Mouse (Mus musculus) heart, embryonic 13.5 days (tissue): ENCODE data around the gene Miga2. TPM values are rescaled to one million over a fixed set of nuclear protein-coding genes. Genes with fewer than 3 reads are reported as not detected.

ENCODE experiments used
- ATAC-seq: fragments of 200-750 bp; cut with Nextera tagmentation; 2 replicates; pipeline ENCODE4 v1.8.0; 2017; ENCODE audit warnings: moderate TSS enrichment; ENCODE audit not compliant: insufficient number of reproducible peaks, low FRiP score, low TSS enrichment; ENCODE audit errors: extremely low read depth
- H3K27ac ChIP-seq: fragments of 300-500 bp; sonication (generic); replicated peaks from 2 replicates; pipeline ENCODE4 v1.5.1; 2015; ENCODE audit warnings: moderate library complexity, mild to moderate bottlenecking, inconsistent platforms
- H3K27me3 ChIP-seq: fragments of 300-500 bp; sonication (generic); replicated peaks from 2 replicates; pipeline ENCODE4 v1.6.1; 2015; ENCODE audit warnings: mild to moderate bottlenecking, inconsistent platforms
- H3K36me3 ChIP-seq: fragments of 300-500 bp; sonication (generic); 2 replicates; pipeline ENCODE4 v1.6.1; 2015; ENCODE audit warnings: mild to moderate bottlenecking, inconsistent platforms
- H3K4me1 ChIP-seq: fragments of 300-500 bp; sonication (generic); 2 replicates; pipeline ENCODE4 v1.6.1; 2015; ENCODE audit warnings: inconsistent platforms
- H3K4me2 ChIP-seq: fragments of 300-500 bp; sonication (generic); 2 replicates; pipeline ENCODE4 v1.6.1; 2015; ENCODE audit warnings: inconsistent platforms, mild to moderate bottlenecking, moderate library complexity
- H3K4me3 ChIP-seq: fragments of 300-500 bp; sonication (generic); 2 replicates; pipeline ENCODE4 v1.5.1; 2015; ENCODE audit warnings: moderate library complexity, mild to moderate bottlenecking, inconsistent platforms
- H3K9ac ChIP-seq: fragments of 300-500 bp; sonication (generic); 2 replicates; pipeline ENCODE4 v1.6.1; 2015; ENCODE audit warnings: inconsistent platforms, mild to moderate bottlenecking, moderate library complexity
- H3K9me3 ChIP-seq: fragments of 300-500 bp; sonication (generic); 2 replicates; pipeline ENCODE4 v1.6.1; 2016; ENCODE audit warnings: inconsistent platforms
- WGBS: fragments of 180-500 bp; shearing (Covaris S2); methylation state at CpG from one replicate; pipeline ENCODE4 v1.1.7; 2015; ENCODE audit warnings: mixed read lengths; 5-methylcytosine and 5-hydroxymethylcytosine counted together
- polyA plus RNA-seq: library from polyadenylated mRNA; unstranded; fragments of >200 nt; fragmentation: Nextera tagmentation; extraction: Ambion mirVana; gene quantifications from 2 replicates; pipeline ENCODE4 v1.2.1, GENCODE M21; 2015

Gene Miga2
- polyA plus RNA-seq, 1 experiment from 2014 or later: 28.9 TPM

GRCm38 (mm10) chr2:30342061-30342460 lies 22.0 kb upstream of the Miga2 start:
- Histone ChIP-seq H3K4me1 (peaks cover 25% of the 10 kb centered on the region), H3K9ac (no peak overlapping the region), H3K4me2 (no peak overlapping the region), H3K27me3 (no peaks in the 10 kb centered on the region), H3K27ac (no peak overlapping the region), H3K9me3 (no peaks in the 10 kb centered on the region), H3K4me3 (no peak overlapping the region), H3K36me3 (peaks cover 98% of the 10 kb centered on the region)
- no peak for ATAC-seq
- WGBS: 92% methylated on average over 3 of the region's 3 CpGs

GRCm38 (mm10) chr2:30342544-30342943 lies 21.5 kb upstream of the Miga2 start:
- WGBS: 87% methylated on average over 7 of the region's 7 CpGs
- H3K9me3 ChIP-seq: no peaks in the 10 kb centered on the region
- H3K27me3 ChIP-seq: no peaks in the 10 kb centered on the region
- H3K4me2 ChIP-seq: no peak overlapping the region
- ATAC-seq: no peak
- peaks cover 25% of the 10 kb centered on the region for H3K4me1 ChIP-seq
- peaks cover 98% of the 10 kb centered on the region for H3K36me3 ChIP-seq
- H3K27ac ChIP-seq: no peak overlapping the region
- no peak overlapping the region for H3K4me3 ChIP-seq
- no peak overlapping the region for H3K9ac ChIP-seq

GRCm38 (mm10) chr2:30343601-30344137 lies 20.4 kb upstream of the Miga2 start:
- 0 out of 2 replicates have a peak overlapping the region, but pooled peaks have one; percentile 13 for H3K4me2 ChIP-seq
- no peak; the same call in 1 of the 2 replicates for ATAC-seq
- 54% methylated on average over 14 of the region's 14 CpGs for WGBS
- no peaks in the 10 kb centered on the region for H3K9me3 ChIP-seq
- H3K27ac ChIP-seq: peak overlapping the region; percentile 84
- peaks cover 25% of the 10 kb centered on the region for H3K4me1 ChIP-seq
- H3K36me3 ChIP-seq: peaks cover 99% of the 10 kb centered on the region
- no peak overlapping the region for H3K4me3 ChIP-seq
- peak overlapping the region; percentile 60 for H3K9ac ChIP-seq
- no peaks in the 10 kb centered on the region for H3K27me3 ChIP-seq

GRCm38 (mm10) chr2:30345971-30346676 lies 17.9 kb upstream of the Miga2 start:
- H3K4me3 ChIP-seq: no peak overlapping the region
- no peak overlapping the region for H3K9ac ChIP-seq
- no peaks in the 10 kb centered on the region for H3K9me3 ChIP-seq
- H3K4me2 ChIP-seq: no peak overlapping the region
- ATAC-seq: no peak
- peaks cover 99% of the 10 kb centered on the region for H3K36me3 ChIP-seq
- WGBS: 85% methylated on average over 7 of the region's 7 CpGs
- H3K27ac ChIP-seq: no peak overlapping the region
- peaks cover 25% of the 10 kb centered on the region for H3K4me1 ChIP-seq
- no peaks in the 10 kb centered on the region for H3K27me3 ChIP-seq

- no peaks in the 10 kb centered on the region for H3K27me3 ChIP-seq
- H3K9ac ChIP-seq: no peak overlapping the region
- no peaks in the 10 kb centered on the region for H3K9me3 ChIP-seq
- H3K4me1 ChIP-seq: peaks cover 9% of the 10 kb centered on the region
- 93% methylated on average over 6 of the region's 6 CpGs for WGBS
- H3K4me3 ChIP-seq: no peak overlapping the region
- H3K27ac ChIP-seq: no peak overlapping the region
- H3K36me3 ChIP-seq: peaks cover 93% of the 10 kb centered on the region
- no peak for ATAC-seq
- H3K4me2 ChIP-seq: no peak overlapping the region
These were observed 14.8 kb upstream of the Miga2 start for GRCm38 (mm10) chr2:30349196-30349595.

- Histone ChIP-seq H3K36me3 (peaks cover 84% of the 10 kb centered on the region), H3K4me1 (peaks cover 18% of the 10 kb centered on the region), H3K9ac (no peak overlapping the region), H3K4me2 (no peak overlapping the region), H3K4me3 (no peak overlapping the region), H3K27ac (no peak overlapping the region), H3K27me3 (no peaks in the 10 kb centered on the region), H3K9me3 (no peaks in the 10 kb centered on the region)
- 49% methylated on average over 2 of the region's 2 CpGs for WGBS
- no peak for ATAC-seq
These were observed 12.9 kb upstream of the Miga2 start for GRCm38 (mm10) chr2:30351149-30351548.

- Histone ChIP-seq H3K9ac (peak overlapping the region; percentile 88), H3K4me3 (no peak overlapping the region), H3K4me1 (peaks cover 44% of the 10 kb centered on the region), H3K27ac (0 out of 2 replicates have a peak overlapping the region, but pooled peaks have one; percentile 79), H3K4me2 (no peak overlapping the region), H3K36me3 (peaks cover 37% of the 10 kb centered on the region), H3K9me3 (no peaks in the 10 kb centered on the region), H3K27me3 (no peaks in the 10 kb centered on the region)
- 62% methylated on average over 4 of the region's 4 CpGs for WGBS
- ATAC-seq: no peak
These were observed 8.2 kb upstream of the Miga2 start for GRCm38 (mm10) chr2:30355861-30356260.

GRCm38 (mm10) chr2:30356266-30356665 lies 7.8 kb upstream of the Miga2 start:
- WGBS: 43% methylated on average over 4 of the region's 4 CpGs

GRCm38 (mm10) chr2:30356906-30357305 lies 7.1 kb upstream of the Miga2 start:
- peak overlapping the region; percentile 79 for H3K27ac ChIP-seq
- no peaks in the 10 kb centered on the region for H3K27me3 ChIP-seq
- no peaks in the 10 kb centered on the region for H3K9me3 ChIP-seq
- peaks cover 32% of the 10 kb centered on the region for H3K36me3 ChIP-seq
- H3K4me1 ChIP-seq: peaks cover 44% of the 10 kb centered on the region
- H3K4me3 ChIP-seq: peak overlapping the region; percentile 89
- peak overlapping the region; percentile 88 for H3K9ac ChIP-seq
- peak overlapping the region; percentile 79 for H3K4me2 ChIP-seq
- 57% methylated on average over 9 of the region's 9 CpGs for WGBS
- no peak for ATAC-seq

More at GRCm38 (mm10) chr2:30356266-30356665, 7.8 kb upstream of the Miga2 start:
- Histone ChIP-seq H3K9me3 (no peaks in the 10 kb centered on the region), H3K4me2 (peak overlapping the region; percentile 79), H3K4me3 (no peak overlapping the region), H3K4me1 (peaks cover 44% of the 10 kb centered on the region), H3K27me3 (no peaks in the 10 kb centered on the region), H3K9ac (peak overlapping the region; percentile 88), H3K36me3 (peaks cover 33% of the 10 kb centered on the region), H3K27ac (peak overlapping the region; percentile 79)
- no peak for ATAC-seq

- Histone ChIP-seq H3K9me3 (no peaks in the 10 kb centered on the region), H3K27me3 (no peaks in the 10 kb centered on the region), H3K9ac (peak overlapping the region; percentile 88), H3K4me1 (peaks cover 44% of the 10 kb centered on the region), H3K4me3 (peak overlapping the region; percentile 89), H3K27ac (peak overlapping the region; percentile 79), H3K36me3 (peaks cover 24% of the 10 kb centered on the region), H3K4me2 (peak overlapping the region; percentile 79)
- ATAC-seq: no peak
- WGBS: 42% methylated on average over 8 of the region's 8 CpGs
These were observed 6.2 kb upstream of the Miga2 start for GRCm38 (mm10) chr2:30357552-30358510.
